Mouse (Mus musculus) c-Kit-positive CD71-positive TER-119-positive erythroid progenitor cells, embryonic 14.5 days (primary cell): ENCODE results near the gene Hbp1.
A peak's percentile ranks its signal among the peaks of the same experiment; 100 is the strongest.

Experiments used
- DNase-seq: peaks from one replicate; pipeline ENCODE4 v3.0.0-alpha.2; 2013; ENCODE audit warnings: low spot score

Gene Hbp1

GRCm38 (mm10) chr12:31905696-31906551 lies 44.4 kb downstream of the Hbp1 start:
- peak; percentile 16 for DNase-seq

DNA sequence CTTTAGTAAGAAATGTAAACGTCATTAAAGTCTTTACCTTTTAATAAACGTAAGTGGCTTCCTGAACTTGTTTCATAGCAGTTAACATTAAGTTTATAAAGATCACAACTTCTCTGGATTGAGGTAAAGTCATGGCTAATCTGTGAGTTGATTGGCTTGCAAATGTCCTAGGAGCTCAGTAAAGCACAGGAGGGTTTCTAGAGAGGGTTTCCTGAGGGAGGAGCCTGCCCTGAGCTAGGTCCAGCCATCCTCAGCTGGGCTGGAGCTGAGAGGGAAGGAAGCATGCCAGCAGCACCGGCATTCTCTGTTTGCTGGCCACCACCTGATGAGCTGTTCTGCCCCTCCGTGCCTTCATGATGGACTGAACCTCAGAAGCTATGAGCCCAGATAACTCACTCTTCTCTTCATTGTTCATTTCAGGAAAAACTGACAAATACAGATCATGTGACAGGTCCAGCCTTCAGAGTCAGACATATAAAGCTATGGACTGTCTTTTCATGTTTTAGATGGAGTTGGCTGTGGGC lies 49.9 kb downstream of the Hbp1 start:
- DNase-seq, result no peak

GRCm38 (mm10) chr12:31897456-31897855 lies 52.9 kb downstream of the Hbp1 start:
- DNase-seq, result no peak

GRCm38 (mm10) chr12:31896986-31897385 lies 53.3 kb downstream of the Hbp1 start:
- no peak for DNase-seq

DNA sequence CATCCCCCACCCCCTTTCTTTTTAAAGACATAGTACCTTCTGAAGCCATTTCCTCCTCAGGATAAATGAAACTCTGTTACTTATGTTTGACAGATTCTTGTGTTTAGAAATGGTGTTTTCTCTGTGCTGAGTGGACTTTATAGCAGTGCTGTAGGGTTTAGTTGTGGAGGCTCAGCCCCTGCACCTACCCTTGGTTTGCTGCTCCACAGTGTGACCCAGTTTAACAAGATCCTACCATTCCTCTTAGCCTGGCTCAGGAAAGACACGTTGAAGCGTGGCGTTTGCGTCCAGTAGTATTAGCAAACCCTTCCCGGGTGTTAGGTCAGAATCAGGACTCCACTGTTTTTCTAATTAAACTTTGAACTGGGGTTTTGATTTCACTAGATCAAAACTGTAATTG lies 54.0 kb downstream of the Hbp1 start:
- no peak for DNase-seq

DNA sequence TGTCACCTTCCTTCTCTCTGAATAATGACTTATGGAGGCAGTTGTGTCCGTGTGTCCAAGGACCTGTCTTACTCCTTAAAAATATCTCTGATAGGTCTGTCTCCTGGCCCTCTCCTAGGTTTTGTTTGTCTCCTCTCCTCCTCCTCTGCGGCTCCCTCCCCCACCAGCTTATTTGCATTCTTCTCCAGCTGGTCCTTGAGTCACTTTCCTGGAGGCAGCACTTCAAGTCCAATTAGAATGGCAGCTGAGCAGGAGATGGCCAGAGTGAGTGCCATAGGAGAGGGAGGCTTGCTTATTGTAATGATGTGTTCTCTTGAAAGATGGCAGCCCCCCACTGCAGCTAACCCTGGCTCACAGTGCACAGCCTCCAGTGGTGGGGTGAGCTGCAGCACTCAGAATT lies 54.4 kb downstream of the Hbp1 start:
- DNase-seq, result no peak

- no peak for DNase-seq
Observed at GRCm38 (mm10) chr12:31895095-31895734, 55.1 kb downstream of the Hbp1 start.

- no peak for DNase-seq
Observed at GRCm38 (mm10) chr12:31892771-31893170, 57.6 kb downstream of the Hbp1 start.

GRCm38 (mm10) chr12:31892079-31892478 lies 58.3 kb downstream of the Hbp1 start:
- no peak for DNase-seq

DNA sequence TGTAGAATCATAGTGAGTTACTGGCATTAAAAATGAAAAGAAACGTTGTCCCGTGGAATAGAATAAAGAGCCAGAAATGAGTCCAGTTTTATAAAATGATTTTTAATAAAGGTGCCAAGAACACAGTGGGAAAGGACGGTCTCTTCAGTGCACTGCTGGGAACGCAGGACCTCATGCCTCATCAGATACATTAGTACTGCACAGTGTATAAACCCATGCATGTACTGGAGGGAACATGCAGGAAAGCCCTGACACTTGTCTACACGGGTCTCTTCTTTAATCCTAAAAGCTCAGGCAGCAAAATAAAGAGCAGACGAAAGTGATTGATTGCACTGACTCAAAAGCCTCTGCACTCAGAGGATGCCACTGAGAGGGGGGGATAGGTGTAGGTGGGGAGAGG lies 59.6 kb downstream of the Hbp1 start:
- DNase-seq, result no peak

GRCm38 (mm10) chr12:31885844-31886606 lies 64.3 kb downstream of the Hbp1 start:
- DNase-seq, result no peak

DNA sequence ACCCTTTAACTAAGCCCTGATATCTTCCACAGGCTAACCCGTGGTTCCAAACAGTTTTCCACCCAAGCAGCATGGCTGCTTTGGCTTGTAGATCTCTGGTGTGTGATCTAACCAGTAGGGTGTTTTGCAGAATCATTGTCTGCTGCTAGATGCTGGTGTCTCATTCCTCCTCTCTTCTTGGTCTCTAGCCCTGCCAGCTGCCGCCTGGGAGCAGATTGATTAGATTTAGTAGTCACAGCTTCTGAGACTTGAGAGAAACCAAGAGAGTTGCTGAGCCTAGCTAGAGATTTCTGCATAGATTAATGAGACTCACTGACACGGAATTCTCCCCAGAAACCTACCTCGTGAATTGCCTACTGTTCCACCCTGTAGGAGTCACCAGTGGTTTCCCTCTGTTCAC lies 65.3 kb downstream of the Hbp1 start:
- no peak for DNase-seq

- DNase-seq, result no peak
Observed at GRCm38 (mm10) chr12:31884365-31884764, 66.0 kb downstream of the Hbp1 start.

DNA sequence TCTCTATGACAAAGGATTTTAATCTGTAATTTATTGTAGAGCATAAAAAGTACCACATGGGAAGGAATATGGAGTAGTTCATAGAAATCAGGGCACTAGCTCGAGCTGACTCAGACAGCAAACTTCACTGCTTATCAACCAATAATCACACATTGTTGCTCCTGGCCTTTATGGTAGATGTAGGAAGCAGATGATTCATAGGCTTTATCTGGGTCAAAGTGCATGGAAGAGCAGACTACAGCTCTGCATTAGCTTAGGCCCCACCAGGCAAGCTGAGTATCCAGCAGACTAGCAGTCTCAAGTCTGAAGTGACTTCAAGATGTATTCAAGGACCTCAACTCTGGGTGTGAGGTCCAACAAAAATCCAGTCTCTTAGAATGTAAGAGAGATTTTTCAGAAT lies 67.6 kb downstream of the Hbp1 start:
- DNase-seq, result no peak

- DNase-seq, result no peak
Observed at GRCm38 (mm10) chr12:31876775-31877174, 73.6 kb downstream of the Hbp1 start.
